Mouse (Mus musculus): ENCODE measurements around the gene Cntnap2.

The Cntnap2 gene

DNA sequence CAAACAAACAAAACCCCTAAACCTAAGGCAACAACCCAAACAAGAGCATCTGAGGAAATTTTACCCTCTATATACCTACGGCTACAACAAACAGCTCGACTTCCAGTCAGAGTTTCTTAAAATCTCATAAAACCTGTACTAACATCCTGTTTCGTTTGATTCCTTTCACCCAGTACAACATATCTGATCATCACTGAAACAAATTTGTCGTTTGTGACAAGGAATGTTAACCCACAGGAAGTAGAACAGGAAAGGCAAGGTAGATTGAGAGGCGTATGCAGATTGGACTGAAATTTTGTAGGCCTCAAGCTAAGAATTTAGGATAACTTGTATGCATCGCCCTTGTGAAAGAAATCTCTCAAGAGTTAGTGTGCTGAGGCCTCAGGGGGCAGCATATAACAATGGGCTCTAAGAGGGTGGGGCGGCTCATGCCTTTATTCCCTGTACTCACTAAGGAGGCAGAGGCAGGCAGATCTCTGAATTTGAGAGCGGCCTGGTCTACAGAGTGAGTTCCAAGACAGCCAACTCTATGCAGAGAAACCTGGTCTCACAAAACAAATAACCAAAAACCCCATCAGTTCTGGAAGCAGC lies 2291.0 kb downstream of the Cntnap2 start:
- no peak for DNase-seq (ENCODE audit: low read depth, low spot score)

All from embryo, embryonic 11.5 days (tissue).